Mouse (Mus musculus): ENCODE measurements at regions not wholly inside any gene's neighbourhood (a gene's known extent, or its start where the extent isn't known, plus 50 kb on each side); places are given as distances from the start of the nearest gene placed in this dataset.
A peak's percentile ranks its signal among the peaks of the same experiment; 100 is the strongest.

- DNase-seq (ENCODE audit: low spot score in 2 of 2), result no peak
Measured at GRCm38 (mm10) chr16:24341736-24342135, 51.6 kb upstream of the Lpp start.

- no peak for DNase-seq (ENCODE audit: low spot score in 2 of 2)
Measured at GRCm38 (mm10) chr16:24340646-24341045, 52.7 kb upstream of the Lpp start.

GRCm38 (mm10) chr16:24339320-24340265, 53.7 kb upstream of the Lpp start:
- DNase-seq (ENCODE audit: low spot score in 2 of 2), result no peak

GRCm38 (mm10) chr16:24338404-24338803, 54.9 kb upstream of the Lpp start:
- no peak for DNase-seq (ENCODE audit: low spot score in 2 of 2)

GRCm38 (mm10) chr16:24334389-24334788, 58.9 kb upstream of the Lpp start:
- DNase-seq (ENCODE audit: low spot score in 2 of 2), result no peak

GRCm38 (mm10) chr16:24331446-24332020, 61.8 kb upstream of the Lpp start:
- no peak for DNase-seq (ENCODE audit: low spot score in 2 of 2)

GRCm38 (mm10) chr16:24326571-24326970, 66.7 kb upstream of the Lpp start:
- DNase-seq (ENCODE audit: low spot score in 2 of 2), result no peak

- peak; percentile 32 to 49 for DNase-seq (ENCODE audit: low spot score in 2 of 2)
Measured at GRCm38 (mm10) chr16:24326046-24326445, 67.3 kb upstream of the Lpp start.

- DNase-seq (ENCODE audit: low spot score in 2 of 2), result no peak
Measured at GRCm38 (mm10) chr16:24324917-24325316, 68.4 kb upstream of the Lpp start.

GRCm38 (mm10) chr16:24318723-24319437, 74.4 kb upstream of the Lpp start:
- no peak for DNase-seq (ENCODE audit: low spot score in 2 of 2)

GRCm38 (mm10) chr16:24313544-24314326, 79.6 kb upstream of the Lpp start:
- no peak for DNase-seq (ENCODE audit: low spot score in 2 of 2)

- DNase-seq (ENCODE audit: low spot score in 2 of 2), result no peak
Measured at GRCm38 (mm10) chr16:24305391-24305790, 87.9 kb upstream of the Lpp start.

GRCm38 (mm10) chr16:24296790-24297189, 96.5 kb upstream of the Lpp start:
- no peak for DNase-seq (ENCODE audit: low spot score in 2 of 2)

GRCm38 (mm10) chr16:24295626-24296440, 97.5 kb upstream of the Lpp start:
- DNase-seq (ENCODE audit: low spot score in 2 of 2), result no peak

- no peak for DNase-seq (ENCODE audit: low spot score in 2 of 2)
Measured at GRCm38 (mm10) chr16:24284215-24284614, 109.1 kb upstream of the Lpp start.

GRCm38 (mm10) chr16:24282194-24282683, 111.1 kb upstream of the Lpp start:
- peak; percentile 78 to 84 for DNase-seq (ENCODE audit: low spot score in 2 of 2)

- no peak for DNase-seq (ENCODE audit: low spot score in 2 of 2)
Measured at GRCm38 (mm10) chr16:24281561-24281960, 111.7 kb upstream of the Lpp start.

- DNase-seq (ENCODE audit: low spot score in 2 of 2), result no peak
Measured at GRCm38 (mm10) chr16:24277857-24278256, 115.5 kb upstream of the Lpp start.

- DNase-seq (ENCODE audit: low spot score in 2 of 2), result no peak
Measured at GRCm38 (mm10) chr16:24262701-24263100, 130.6 kb upstream of the Lpp start.

GRCm38 (mm10) chr16:24259711-24260230, 133.5 kb upstream of the Lpp start:
- DNase-seq (ENCODE audit: low spot score in 2 of 2), result no peak

All from layer of hippocampus, postnatal 10 days (tissue).